Mouse (Mus musculus) neutrophil, adult 59 days (primary cell): Measurements from ENCODE around the gene Agbl4. TPM values are rescaled to one million over a fixed set of nuclear protein-coding genes. Genes with fewer than 3 reads are reported as not detected.

Experiments
- total RNA-seq, 2 experiments: library from RNA; stranded (reverse); gene quantifications; 1 replicate in 1 of 2; 2 replicates in 1 of 2; pipeline ENCODE4 v1.2.4; 2023

The Agbl4 gene
- total RNA-seq, result not detected

GRCm38 (mm10) chr4:110397618-110398045 lies at the start of gene Agbl4:
Gene Agbl4 (plus strand): TSS chr4:110397661.

GRCm38 (mm10) chr4:110351178-110352000 lies 46.1 kb upstream of the Agbl4 start, which contains the start of gene Elavl4:
Gene Elavl4 (minus strand): TSS chr4:110351909.

DNA sequence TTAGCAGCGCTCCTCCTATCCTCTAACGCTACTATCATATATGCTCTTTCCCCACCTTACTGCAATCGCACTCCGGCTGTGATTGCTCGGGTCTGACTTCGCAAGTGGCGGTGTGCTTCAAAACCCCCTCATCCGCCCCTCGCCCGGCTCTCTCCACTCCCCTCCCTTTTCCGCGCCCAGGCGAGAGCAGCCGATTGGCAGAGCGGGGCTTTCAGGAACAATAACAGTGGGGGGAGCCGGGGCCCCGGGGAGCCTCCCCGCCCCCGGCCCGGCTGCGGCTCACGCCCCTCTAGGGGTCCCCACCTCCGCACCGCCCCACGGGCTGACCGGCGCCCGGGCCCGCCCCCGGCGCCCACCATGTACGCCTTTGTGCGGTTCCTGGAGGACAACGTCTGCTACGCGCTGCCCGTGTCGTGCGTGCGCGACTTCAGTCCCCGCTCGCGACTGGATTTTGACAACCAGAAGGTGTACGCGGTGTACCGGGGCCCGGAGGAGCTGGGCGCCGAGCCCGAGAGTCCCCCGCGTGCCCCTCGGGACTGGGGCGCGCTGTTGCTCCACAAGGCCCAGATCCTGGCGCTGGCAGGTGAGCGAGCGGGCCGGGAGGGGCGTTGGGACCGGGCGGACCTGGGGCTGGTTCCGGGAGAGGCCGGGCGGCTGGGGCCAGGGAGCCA lies 1017.5 kb downstream of the Agbl4 start, which contains the start of gene Bend5:
Gene Bend5 (plus strand): TSS at position 189 of the 671 bp plus-strand sequence.

Other genes with a start within 250 kb of the Agbl4 start
- not detected for gene Elavl4, start 45.8 kb upstream of the Agbl4 start, total RNA-seq